Mouse (Mus musculus): Measurements from ENCODE around the gene Vps29.
A peak's percentile ranks its signal among the peaks of the same experiment; 100 is the strongest.

Vps29 gene

DNA sequence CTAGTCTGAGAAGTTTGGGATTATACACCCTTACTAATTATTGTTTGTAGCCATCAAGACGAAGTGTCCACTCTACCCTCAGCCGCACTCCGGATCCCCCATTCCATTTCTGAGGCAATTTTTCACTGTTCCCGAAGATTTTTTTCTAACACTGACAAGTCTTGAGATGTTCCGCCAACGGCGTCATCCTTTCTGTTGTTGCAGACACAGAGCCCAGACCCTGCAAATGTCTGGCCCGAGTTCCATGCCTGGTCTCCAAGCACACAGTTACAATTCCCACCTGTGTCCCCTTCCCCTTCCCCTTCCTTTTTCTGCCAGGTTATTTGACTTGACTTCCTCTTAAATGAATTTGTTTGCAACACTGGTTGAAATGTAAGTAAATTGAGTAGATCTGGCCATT is 45.7 kb downstream of the Vps29 start:
- DNase-seq (ENCODE audit: low spot score), result no peak

DNA sequence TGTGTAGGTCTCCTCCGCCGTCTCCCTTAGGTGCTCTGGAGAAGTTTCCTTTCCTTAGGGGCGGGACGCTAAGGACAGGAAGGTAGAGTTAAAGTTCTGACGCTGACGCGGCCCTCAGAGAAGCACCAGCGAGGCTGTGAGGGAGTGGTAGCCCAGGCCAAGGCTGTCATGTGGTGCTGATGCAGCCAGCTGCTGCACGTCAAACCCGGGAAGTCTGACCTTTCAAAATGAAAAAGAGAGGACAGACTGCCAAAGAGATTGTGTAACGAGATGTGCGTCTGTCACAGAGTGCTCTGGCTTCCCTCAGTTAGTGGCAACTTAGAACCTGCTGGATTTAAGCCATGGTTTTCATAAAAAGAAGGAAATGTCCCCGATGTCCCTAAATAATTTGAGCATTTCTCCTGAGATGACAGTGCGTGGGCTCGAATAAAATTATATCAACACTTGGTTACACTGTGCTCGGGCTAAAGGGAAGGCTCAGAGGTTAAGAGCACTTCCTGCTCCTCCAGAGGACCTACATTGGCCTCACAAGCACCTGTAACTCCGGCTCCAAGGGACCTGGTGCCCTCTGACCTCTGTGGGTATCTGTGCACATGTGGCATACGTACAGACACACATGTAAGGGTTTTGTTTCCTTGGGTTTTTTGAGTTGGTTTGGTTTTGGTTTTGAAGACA is 46.6 kb downstream of the Vps29 start:
- DNase-seq (ENCODE audit: low spot score), result no peak

DNA sequence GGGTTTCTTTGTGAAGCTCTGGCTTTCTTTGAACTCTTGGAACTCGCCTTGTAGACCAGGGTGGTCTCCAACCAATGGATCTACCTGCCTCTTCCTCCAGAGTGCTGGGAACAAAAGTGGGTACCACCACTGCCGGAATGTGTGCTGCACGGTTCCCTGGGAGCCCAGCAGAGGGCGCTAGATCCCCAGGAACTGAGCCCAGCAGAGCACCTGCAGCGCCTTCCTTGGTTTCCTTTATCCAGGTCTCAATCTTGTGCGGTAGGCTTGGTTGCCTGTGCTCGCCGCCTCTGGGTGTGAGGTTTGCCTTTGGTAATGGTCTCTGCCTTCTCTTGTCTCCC is 47.1 kb downstream of the Vps29 start:
- peak; percentile 52 for DNase-seq (ENCODE audit: low spot score)

DNA sequence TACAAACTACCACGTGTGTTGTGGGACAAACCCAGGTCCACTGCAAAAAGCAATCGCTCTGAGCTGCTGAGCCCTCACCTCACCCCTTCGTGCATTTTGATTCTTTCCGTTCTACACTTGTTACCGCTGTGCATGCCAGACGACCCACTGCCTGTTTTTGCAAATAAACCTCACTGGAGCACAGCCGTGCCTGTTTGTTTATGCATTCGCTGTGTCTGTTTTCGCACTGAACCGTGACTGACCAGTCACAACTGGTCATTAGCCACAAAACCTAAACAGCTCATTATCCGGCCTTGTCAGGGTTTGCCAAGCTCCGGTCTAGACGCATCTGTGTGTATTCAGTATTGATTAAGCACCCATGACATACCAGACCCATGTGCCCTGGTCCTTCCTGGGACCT is 48.0 kb downstream of the Vps29 start:
- no peak for DNase-seq (ENCODE audit: low spot score)

DNA sequence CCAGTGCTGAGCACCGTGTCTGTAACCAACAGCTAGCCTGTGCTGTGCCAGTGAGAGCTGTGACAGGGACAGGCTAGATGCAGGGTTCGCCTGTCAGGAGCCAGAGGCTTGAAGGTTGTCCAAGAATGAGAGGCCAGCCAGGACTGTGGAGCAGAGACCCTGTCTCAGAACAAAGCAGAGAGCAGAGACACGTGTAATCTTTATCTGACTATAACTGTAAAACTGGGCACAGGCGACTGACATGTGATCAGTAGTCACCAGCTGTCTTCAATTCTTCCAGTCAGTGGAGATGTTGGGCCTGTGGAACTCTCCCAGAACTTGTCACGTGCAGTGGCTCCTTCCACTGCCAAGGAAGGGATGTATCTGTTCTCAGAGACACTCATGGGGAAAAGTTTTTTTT is 48.6 kb downstream of the Vps29 start:
- no peak for DNase-seq (ENCODE audit: low spot score)

DNA sequence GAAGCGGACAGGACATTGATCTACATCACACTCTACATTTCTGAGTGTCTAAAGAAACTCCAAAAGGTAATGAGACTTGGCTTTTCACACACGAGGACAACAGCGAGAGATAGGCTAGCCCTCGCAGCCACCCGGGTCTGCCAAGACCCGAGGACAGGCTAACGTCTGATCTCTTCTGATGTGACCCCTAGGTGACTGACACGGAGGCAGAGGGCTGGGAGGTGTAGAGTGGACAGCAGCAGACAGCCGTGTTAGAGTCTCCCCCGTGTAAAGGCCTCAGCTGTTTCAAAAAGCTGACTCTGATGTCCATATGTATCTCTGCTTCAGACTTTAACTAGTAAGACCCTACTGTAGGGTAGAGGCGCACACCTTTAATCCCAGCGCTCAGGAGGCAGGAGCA is 49.2 kb downstream of the Vps29 start:
- no peak for DNase-seq (ENCODE audit: low spot score)

DNA sequence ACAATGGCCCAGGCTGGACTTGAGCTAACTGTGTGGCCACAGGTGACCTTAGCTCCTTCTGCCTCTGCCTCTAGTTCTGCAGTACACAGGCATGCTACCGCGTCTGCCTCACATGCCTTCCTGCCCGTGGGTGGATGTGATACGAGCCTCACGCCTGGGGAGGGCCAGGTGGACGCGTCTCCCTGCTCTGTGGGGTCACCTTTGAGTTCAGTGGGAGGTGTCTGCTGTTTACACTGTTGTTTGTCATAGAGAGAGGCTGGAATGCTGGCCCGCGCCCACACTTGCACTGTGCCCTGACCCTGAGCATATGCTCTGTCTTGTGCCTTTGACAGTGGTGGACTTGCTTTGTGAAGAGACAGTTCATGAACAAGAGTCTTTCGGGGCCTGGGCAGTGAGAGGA is 51.4 kb downstream of the Vps29 start:
- no peak for DNase-seq (ENCODE audit: low spot score)

DNA sequence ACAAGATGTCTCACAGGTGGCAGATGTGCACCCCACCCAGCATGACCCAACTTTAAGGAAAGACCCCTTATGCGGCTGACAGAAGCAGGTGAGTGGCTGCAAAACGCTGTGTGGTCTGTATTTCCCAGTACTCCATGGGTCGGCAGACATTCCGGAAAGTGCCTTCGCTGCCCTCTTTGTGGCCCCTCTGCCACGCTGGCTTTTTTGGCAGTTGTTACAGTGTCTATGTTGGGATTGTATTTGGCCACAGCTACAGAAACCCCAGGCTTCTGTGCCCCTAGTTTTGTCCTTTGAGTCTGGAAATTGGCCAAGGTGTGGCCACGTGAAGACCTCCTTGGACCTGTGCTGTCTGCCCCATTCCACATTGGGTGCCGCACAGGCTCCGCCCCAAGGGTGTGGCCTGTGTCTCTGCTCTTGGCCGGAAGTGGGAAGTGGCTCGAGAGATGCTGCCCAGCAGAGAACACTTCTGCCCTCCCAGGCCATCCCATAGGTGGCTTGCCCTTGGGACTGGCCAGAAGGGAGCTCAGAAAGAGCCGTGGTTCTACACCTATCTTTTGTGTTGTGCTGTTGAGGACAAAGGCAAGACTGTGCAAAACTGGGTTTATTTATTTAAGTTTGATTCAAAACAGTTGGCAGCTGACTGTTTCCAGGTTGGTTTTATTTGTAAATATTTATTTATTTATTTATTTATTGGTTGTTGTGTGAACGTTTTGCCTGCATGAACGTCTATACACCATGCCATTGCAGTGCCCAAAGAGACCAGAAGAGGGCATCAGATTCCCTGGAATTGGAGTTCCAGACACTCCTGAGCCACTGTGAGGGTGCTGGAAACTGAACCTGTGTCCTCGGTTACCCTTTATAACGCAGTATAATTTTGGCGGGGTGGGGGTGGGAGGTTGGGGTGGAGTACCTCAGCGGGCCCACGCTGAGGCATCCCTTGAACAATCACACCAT is 55.8 kb downstream of the Vps29 start:
- DNase-seq (ENCODE audit: low spot score), result peak; percentile 59

DNA sequence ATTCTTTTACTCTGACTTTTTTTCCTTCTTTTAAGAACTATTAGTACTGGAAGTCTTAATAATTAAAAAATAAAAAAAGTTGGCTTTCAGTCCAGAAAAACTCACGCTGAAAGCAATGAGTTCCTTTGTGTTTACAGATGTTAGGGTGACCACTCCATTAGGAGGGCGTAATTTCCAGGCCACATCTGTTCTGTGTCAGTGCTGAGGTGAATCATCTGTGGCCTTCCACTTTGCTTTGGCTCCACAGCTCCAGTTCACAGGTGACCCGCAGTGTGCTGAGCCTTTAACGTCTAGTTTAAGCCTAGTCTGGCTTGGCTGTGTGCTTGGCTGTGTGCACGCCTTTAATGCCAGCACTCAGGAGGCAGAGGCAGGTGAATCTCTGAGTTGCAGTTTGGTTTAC is 57.7 kb downstream of the Vps29 start:
- DNase-seq (ENCODE audit: low spot score), result no peak

DNA sequence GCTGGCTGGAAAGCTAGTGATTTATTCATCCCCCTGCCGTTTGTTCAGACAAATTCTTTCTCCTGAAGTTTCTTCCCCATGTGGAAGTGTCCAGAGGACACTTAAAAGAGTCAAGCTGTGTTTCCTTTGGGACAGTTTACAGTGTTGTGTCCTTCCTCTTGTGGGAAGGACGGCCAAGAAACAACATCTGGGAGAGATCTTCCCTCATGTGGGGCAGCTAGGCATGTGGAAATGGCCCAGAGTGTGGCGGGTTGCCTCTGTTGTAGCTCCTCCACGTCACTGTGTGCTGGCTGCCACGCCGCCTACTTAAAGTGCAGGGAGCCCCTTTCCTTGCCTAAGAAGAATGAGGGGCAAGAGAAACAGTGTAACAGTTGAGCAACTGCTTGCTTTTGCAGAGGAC is 58.7 kb downstream of the Vps29 start:
- DNase-seq (ENCODE audit: low spot score), result peak; percentile 42

DNA sequence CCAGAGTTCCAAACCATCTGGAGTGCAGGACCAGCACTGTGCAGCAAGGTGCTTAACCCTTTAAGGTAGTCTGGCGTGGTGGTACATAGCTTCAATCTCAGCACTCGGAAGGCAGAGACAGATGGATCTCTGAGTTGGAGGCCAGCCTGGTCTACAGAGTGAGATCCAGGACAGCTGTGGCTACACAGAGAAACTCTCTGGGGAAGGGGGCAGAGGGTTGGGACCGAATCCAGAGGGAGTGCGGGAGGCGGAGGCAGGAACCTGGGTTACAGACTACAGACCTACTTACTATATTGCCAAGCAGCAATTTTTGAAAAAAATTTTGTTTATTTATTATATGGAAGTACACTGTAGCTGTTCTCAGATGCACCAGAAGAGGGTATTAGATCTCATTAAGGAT is 60.2 kb downstream of the Vps29 start:
- no peak for DNase-seq (ENCODE audit: low spot score)
